Mouse (Mus musculus) liver, adult 2 months (tissue): ENCODE results near the gene Zbtb42.

Experiments
- CTCF ChIP-seq: fragments of 200-500 bp; IDR thresholded peaks from 2 replicates; pipeline ENCODE4 v1.5.1; 2011; ENCODE audit warnings: low read depth, low read length, control low read depth
- POLR2A ChIP-seq: fragments of 200-500 bp; IDR thresholded peaks from 2 replicates; pipeline ENCODE4 v1.6.1; 2011; ENCODE audit warnings: low read length, control low read depth; ENCODE audit not compliant: insufficient read depth; ENCODE audit errors: extremely low read depth

- TF ChIP-seq CTCF (no peak), POLR2A (no peak)
Observed at GRCm38 (mm10) chr12:112727801-112728200, 49.2 kb downstream of the Zbtb42 start.
